Mouse (Mus musculus) layer of hippocampus, adult 11-12 months (tissue): ENCODE measurements around the gene Olfr739.

Experiments
- DNase-seq: peaks from one replicate; pipeline ENCODE4 v3.0.0; 2022; ENCODE audit warnings: low spot score

Gene Olfr739

GRCm38 (mm10) chr14:50418326-50418725 lies at the start of gene Olfr739:
Gene Olfr739 (plus strand): TSS chr14:50418626.
- DNase-seq: no peak

- no peak for DNase-seq
Measured at GRCm38 (mm10) chr14:50380863-50381262, 37.6 kb upstream of the Olfr739 start, which contains the start of gene Olfr736. Gene Olfr736 (plus strand): TSS chr14:50381163.

DNA sequence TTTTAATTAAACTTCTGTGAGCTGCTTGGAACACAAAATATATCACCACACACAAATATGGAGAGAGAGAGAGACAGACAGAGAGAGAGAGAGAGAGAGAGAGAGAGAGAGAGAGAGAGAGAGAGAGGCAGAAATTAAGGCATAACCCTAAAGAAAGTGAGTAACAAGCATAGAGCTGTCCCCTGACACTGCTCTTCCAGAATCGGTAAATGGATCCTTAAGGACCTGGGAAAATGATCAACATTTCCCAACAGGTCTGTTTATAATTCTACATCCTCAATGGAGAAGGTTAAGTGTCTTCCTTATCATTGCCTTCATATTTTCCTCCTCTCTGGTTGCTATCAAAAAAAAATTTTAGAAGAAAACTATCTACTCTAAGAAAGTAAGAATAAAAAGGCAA lies 11.2 kb upstream of the Olfr739 start, which contains the start of gene Olfr738:
TSS of gene Olfr738 (plus strand) at position 301 of the 400 bp plus-strand sequence.
- DNase-seq: no peak

DNA sequence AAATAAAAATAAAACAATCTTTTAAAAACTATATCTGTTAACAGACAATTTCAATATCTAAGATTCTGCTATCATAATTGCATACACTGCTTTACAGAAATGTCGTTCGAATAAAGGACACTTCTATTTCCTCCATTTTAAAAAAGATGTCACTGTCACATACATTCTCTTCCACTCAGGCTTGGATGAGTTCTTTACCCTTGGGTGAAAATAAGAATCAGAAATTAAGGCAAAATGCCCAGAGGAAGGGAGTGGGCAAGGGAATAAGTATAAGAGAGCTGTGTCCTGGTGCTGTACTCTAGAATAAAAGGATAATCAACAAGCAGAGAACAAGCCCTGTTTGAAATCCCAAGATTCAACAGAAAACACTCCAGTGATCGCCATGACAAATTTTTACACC lies 26.8 kb downstream of the Olfr739 start, which contains the start of gene Olfr740:
TSS of gene Olfr740 (plus strand) at position 301 of the 400 bp plus-strand sequence.
- no peak for DNase-seq

DNA sequence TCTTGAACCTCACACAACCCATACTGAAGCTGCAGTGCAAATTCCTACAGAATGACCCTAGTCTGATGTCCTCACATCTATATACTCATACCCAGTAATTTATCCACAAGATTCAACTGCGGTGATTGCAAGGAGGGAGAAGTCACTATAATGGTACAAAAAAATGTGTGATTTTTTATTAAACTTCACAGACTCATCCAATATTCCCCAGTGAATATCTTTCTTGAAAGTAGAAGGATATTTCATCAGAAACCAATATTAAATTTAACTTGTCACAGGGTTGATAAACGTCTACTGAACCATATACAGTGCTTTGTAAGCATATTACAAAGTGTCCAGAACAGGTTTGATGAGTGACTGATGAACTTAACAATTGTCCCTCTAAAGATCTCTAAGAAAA lies 54.0 kb downstream of the Olfr739 start, which contains the start of gene Olfr741:
TSS of gene Olfr741 (plus strand) at position 301 of the 400 bp plus-strand sequence.
- no peak for DNase-seq
